Mouse (Mus musculus) cerebellum, adult 8-10 months (tissue): Measurements from ENCODE around the gene Fbxo7.
A peak's percentile ranks its signal among the peaks of the same experiment; 100 is the strongest.
"Not testable (repeated sequence)": the region's sequence is repeated elsewhere in the genome, so short reads cannot be mapped to it uniquely, and the experiment has no call there.

Experiments
- DNase-seq: peaks from one replicate; pipeline ENCODE4 v3.0.0; 2022

Gene Fbxo7

GRCm38 (mm10) chr10:86021749-86022473, at the start of gene Fbxo7:
Gene Fbxo7 (plus strand): TSS chr10:86021972.
- DNase-seq, result peak; percentile 87

DNA sequence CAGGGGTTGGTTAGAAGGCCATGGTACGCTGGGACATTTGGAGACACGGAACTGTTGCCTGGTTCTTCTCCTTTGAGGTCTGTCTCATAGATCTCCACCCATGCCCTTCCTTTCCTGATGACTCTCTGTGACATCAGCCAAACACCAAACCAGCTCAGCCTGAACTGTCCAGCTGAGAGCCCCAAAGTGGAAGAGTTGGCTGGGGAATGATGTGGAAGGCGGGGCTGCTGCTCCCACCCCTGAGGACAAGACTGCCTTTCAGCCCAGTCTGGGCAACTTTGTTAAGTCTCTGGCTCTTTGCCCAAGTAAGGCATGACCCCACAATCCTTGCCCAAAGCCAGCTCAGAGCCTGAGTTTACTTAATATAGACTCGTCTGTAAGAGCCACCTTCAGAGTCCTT, 48.9 kb upstream of the Fbxo7 start:
- DNase-seq, result no peak

DNA sequence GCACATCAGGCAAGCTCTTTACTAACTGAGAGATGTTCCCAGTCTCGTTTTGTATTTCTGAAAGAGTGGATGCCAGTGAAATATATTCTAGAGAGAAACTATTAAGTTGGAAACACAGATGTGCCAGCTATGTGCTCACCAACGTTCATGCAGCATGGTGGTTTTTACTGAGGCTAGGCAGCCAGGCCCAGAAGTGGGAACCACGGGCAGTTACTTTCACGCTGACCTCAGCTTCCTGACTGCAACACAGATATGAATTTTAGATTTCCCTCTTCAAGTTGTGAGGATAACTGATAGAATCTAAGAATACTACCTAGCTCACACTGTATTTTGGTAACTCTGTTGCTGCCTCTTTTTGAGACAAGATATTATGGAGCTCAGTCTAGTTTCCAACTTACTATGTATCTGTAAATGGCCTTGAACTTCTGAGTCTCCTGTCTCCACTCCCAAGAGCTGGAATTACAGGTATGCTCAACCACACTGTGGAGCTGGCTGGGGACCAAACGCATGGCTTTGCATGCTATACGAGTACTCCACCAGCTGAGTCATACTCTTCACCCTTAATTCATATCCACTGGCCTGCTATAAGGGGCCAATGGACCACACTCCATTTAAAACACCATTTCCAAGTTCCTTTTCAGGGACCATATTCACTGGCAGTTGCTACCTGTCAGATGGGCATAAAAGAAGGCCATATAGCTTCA, 32.2 kb upstream of the Fbxo7 start:
- no peak for DNase-seq

GRCm38 (mm10) chr10:85992412-85992811, 29.4 kb upstream of the Fbxo7 start:
- no peak for DNase-seq

GRCm38 (mm10) chr10:85993836-85994235, 27.9 kb upstream of the Fbxo7 start:
- DNase-seq, result no peak

GRCm38 (mm10) chr10:85994543-85995104, 27.1 kb upstream of the Fbxo7 start:
- DNase-seq, result no peak

- DNase-seq, result no peak
These were observed 21.3 kb upstream of the Fbxo7 start for GRCm38 (mm10) chr10:86000447-86000846.

GRCm38 (mm10) chr10:86006455-86006854, 15.3 kb upstream of the Fbxo7 start:
- no peak for DNase-seq

DNA sequence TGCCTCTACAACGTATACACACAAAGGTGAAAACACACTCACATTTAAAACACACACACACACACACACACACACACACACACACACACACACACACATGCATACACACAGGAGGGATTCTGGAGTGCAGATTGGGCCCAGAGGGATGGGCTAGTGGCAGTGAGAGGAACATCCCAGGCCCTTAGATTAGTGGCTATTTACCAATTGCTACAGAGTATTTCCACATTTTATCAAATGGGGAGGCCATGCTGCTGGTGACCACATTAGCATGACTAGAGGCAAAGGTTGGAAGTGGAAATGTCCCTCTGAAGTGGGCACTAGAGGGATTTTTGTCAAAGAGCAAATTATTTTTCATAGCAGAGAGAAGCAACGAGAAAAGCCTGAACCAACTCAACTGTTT, 12.1 kb upstream of the Fbxo7 start:
- DNase-seq, result no peak

- DNase-seq, result no peak
These were observed 11.1 kb upstream of the Fbxo7 start for GRCm38 (mm10) chr10:86010636-86011035.

- DNase-seq, result no peak
These were observed 10.6 kb upstream of the Fbxo7 start for GRCm38 (mm10) chr10:86011172-86011571.

DNA sequence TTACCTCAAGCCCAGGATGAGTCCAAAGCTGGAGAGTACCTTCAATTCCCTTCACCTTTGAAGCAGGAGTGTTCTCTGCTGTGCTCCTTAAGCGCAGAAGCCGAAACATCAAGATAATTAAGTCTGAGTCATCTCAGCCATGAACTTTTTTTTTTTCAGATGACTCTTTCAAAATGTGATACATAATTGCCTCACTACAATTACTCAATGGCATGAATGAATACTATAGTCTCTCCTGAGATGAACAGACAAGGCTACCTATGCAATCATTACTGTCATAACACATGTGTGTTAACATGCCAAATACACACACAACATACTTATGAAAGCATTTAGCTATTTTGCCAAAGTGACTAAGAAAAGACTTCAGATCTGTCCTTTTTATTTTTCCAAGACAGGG, 10.0 kb upstream of the Fbxo7 start, which contains the start of gene Bpifc:
Bpifc (minus strand) TSS at position 115 of the 400 bp plus-strand sequence.
- DNase-seq, result no peak

DNA sequence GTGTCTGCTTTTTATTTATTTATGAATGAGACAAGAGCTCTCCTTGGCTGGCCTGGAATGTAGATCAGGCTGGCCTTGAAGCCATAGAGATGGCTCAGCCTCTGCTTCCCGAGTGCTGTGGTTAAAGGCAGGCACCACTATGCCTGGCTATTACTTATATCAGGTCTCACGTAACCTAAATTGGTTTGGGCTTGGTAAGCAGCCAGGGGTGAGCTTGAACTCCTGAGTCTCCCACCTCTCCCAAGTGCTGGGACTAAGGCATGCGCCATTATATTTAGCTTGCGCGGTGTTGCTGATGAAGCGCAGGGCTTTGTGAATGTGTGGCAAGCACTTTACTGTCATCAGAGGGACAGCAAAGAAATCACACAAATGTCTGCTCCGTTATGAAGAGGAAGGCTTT, 4.0 kb upstream of the Fbxo7 start:
- DNase-seq, result no peak

DNA sequence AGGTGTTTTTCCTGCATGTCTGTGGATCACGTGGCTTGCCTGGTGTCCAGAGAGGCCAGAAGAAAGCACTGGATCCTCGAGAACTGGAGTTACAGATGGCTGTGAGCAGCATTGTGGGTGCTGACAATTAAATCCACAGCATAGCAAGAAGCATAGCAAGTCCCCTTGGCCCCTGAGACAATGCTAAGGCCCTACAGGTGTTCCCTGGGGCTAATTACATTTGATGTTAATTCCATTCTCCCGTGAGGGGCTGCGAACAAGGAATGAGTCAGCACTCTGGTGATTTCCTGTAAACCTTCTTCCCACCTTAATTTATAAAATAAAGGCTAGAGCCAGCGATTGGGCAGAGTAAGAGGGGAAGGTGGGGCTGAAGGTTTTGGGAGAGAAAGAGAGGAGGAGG, 3.0 kb upstream of the Fbxo7 start:
- no peak for DNase-seq

DNA sequence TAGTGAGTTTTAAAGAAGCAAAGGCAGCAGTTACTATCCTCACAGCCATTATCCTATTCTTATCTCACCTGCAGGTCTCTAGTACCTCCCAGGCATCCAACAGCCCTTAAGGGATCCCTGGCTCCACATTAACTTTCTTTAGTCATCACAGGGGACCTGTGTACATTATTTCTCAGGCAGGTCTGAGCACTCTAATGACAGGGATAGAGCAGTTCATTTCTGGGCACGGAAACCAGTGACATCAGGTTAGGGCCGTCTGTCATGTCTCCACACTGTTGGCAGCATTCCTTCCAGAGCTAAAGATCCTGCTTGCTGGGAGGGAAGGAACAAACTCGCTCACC, 394 bp upstream of the Fbxo7 start:
- no peak for DNase-seq

- no peak for DNase-seq
These were observed 673 bp downstream of the Fbxo7 start for GRCm38 (mm10) chr10:86022474-86022816.

DNA sequence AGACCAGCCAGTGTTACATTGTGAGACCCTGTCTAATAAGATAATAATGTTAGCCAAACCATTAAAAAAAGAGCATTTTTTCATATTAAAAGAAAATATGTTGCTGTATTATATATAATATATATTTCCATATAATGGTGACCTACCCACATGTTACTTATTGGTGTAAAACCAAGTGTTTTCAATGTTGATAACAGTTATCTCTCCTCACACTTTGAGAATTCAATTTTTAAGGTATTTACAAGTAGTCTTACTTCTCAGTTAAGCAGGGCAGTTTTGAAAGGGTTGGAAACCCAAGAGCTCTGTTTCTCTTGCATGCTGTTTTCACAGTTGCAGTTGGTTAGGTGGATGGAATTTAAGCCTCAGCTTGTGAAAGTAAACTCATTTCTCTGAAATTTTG, 1.4 kb downstream of the Fbxo7 start:
- DNase-seq, result no peak

DNA sequence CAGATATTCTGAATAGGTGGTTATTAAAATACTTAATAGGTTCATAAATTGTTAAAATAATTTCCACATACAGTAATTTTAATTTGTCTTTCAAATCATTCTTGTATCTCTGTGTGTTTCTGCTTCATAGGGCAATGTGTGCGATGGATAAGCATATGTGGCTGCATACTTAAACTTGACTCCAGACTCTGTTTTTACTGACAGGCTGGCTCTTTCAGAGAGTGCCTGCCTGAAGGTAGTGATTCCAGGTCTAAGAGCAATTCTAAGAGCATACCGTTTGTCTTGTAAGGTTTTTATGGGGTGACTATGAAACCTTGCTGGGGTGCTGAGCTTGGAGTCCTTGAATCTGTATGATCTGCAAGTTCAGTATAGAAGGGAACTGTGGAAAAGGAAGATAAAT, 4.1 kb downstream of the Fbxo7 start:
- DNase-seq, result no peak

- no peak for DNase-seq
These were observed 4.6 kb downstream of the Fbxo7 start for GRCm38 (mm10) chr10:86026354-86026753.

DNA sequence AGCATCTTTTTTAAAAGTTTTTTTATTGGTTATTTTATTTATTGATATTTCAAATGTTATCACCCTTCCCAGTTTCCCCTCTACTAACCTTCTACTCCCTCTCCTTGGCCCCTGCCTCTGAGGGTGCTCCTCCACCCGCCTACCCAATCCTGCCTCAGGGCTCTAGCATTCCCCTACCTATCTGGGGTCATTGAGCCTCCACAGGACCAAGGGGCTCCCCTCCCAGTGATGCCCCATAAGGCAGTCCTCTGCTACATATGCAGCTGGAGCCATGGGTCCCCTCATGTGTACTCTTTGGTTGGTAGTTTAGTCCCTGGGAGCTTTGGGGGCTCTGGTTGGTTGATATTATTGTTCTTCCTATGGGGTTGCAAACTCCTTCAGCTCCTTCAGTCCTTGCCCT, 5.0 kb downstream of the Fbxo7 start:
- DNase-seq, result not testable (repeated sequence)

- DNase-seq, result no peak
These were observed 9.0 kb downstream of the Fbxo7 start for GRCm38 (mm10) chr10:86030743-86031142.

DNA sequence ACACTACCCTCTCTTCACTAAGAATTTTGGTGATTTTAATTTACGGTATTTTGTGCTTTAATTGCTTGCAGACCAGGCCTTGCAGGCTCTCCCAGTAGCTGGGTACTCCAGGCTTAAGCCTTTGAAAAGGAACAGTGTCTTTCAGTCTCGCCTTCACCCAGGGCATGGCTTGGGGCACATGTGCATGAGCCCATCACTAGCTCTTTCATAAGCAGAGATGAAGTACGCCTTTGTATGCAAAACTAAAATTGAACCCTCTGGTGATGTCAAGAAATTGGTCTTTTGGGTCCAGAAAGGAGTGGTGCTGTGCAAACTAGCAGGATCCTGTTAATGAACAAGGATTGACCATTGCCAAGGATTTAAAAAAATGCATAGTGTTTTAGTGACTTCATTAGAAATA, 10.7 kb downstream of the Fbxo7 start:
- DNase-seq, result no peak

GRCm38 (mm10) chr10:86034007-86034728, 12.4 kb downstream of the Fbxo7 start:
- no peak for DNase-seq

GRCm38 (mm10) chr10:86043651-86044050, 21.9 kb downstream of the Fbxo7 start:
- DNase-seq, result no peak
